9 mouse cellular contexts compared by ENCODE assay signal in genomic region chr1:64302833-64303358, GRCm38 (mm10).
DNase-seq lines count a peak whose midpoint lies in the region; ATAC-seq and TF ChIP-seq lines count a peak whose summit lies in the region.
"Had no signal": no experiment of that assay in that cellular context is flagged by ENCODE, and none has a peak within 500 bp of the region (broad histone marks: within the 10 kb centered on the region; RNA-seq: fewer than 3 reads in every experiment).

No protein-coding gene starts in this region.

- 10% methylated on average over 10 of the region's 10 CpGs for WGBS in hindbrain, embryonic 13.5 days

- no peak for TF ChIP-seq CTCF in E14TG2a.4 (conservative IDR thresholded peaks at IDR 0.05; ENCODE audit: low read length)

- H3K36me3 ChIP-seq in E14TG2a.4 (ENCODE audit: insufficient read depth, low read length), result no peaks in the 10 kb centered on the region
- no peaks in the 10 kb centered on the region for H3K36me3 ChIP-seq in hindbrain, embryonic 13.5 days

- H3K27ac ChIP-seq in hindbrain, embryonic 13.5 days, result peak overlapping the region; percentile 52; the same call in 1 of the 2 replicates

- H3K4me3 ChIP-seq in E14TG2a.4 (replicated peaks; ENCODE audit: low read length), result peak overlapping the region; percentile 39; the same call in 1 of the 2 replicates
- H3K4me3 ChIP-seq in hindbrain, embryonic 13.5 days, result 0 out of 2 replicates have a peak overlapping the region, but pooled peaks have one; percentile 4
- H3K4me3 ChIP-seq: erythroblast, embryonic 14.5 days had no signal

- no peak for ATAC-seq in hindbrain, embryonic 13.5 days (ENCODE audit: low FRiP score)

- DNase-seq in adrenal gland, postnatal 25 days, result peak; percentile 48
- peak; percentile 44 to 73 for DNase-seq in frontal cortex, adult 2 months (ENCODE audit: extremely low spot score in 1 of 2, low spot score in 1 of 2)
- DNase-seq in layer of hippocampus, postnatal 10 days (ENCODE audit: low spot score in 2 of 2), result peak; percentile 35 to 66
- peak; percentile 64 for DNase-seq in lung, postnatal 10 days
- DNase-seq in ovary, postnatal 14 days (ENCODE audit: low spot score), result peak; percentile 24
- DNase-seq in thymus, postnatal 36 days, result peak; percentile 37 to 44

- peak overlapping the region; percentile 25 for H3K4me2 ChIP-seq in hindbrain, embryonic 13.5 days

- no peak overlapping the region for H3K9ac ChIP-seq in hindbrain, embryonic 13.5 days

- H3K27me3 ChIP-seq in E14TG2a.4 (ENCODE audit: insufficient read depth, low read length), result no peaks in the 10 kb centered on the region
- no peaks in the 10 kb centered on the region for H3K27me3 ChIP-seq in hindbrain, embryonic 13.5 days

- no peaks in the 10 kb centered on the region for H3K9me3 ChIP-seq in E14TG2a.4 (ENCODE audit: low read length)
- H3K9me3 ChIP-seq in hindbrain, embryonic 13.5 days, result no peaks in the 10 kb centered on the region

- peaks cover 67% of the 10 kb centered on the region for H3K4me1 ChIP-seq in E14TG2a.4 (replicated peaks; ENCODE audit: low read depth, low read length)
- H3K4me1 ChIP-seq in hindbrain, embryonic 13.5 days (replicated peaks), result peaks cover 23% of the 10 kb centered on the region
